ENCODE assay signal across 29 mouse cellular contexts in the genomic region with DNA sequence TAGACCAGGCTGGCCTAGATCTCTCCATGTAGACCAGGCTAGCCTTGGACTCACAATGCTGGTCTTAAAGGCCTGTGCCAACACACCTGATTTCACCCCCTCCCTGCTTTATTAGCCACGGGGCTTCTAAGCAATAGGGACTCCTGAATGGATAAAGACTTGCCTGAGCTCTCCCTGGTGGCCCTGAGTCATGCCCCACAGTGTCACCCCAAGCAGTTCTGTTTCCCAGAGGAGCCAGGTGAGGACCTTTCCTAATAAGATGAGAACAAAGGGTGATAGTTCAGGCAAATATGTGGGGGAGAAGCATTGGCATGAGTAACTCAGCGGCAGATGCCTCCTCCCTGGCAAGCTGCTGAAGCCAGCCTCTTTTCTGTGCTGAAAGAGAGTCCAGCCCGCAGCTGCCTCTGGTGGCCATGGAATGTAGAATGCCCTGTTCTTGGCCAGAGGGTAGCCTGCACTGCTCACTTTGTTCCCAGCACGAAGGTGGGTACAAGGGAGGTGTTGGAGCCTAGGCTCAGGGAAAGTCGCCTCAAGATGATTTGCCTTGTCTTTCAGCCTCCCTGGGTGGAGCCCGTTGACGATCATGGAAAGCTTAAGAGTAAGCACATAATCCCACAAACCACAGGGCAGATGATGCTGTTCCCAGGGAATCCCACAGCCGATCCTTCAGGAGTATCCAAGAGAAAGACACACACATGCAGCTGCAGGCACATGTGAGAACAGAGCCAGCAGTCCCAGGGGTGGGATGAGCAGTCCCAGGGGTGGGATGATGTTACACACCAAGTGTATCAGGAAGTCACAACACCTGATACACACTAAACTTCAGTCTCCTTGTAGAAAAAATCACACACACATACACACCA. TPM values are rescaled to one million over a fixed set of nuclear protein-coding genes. Genes with fewer than 3 reads are reported as not detected.
A peak's percentile ranks its signal among the peaks of the same experiment; 100 is the strongest.
DNase-seq lines count a peak whose midpoint lies in the region; ATAC-seq and TF ChIP-seq lines count a peak whose summit lies in the region.
"Had no signal": no experiment of that assay in that cellular context is flagged by ENCODE, and none has a peak within 500 bp of the region (broad histone marks: within the 10 kb centered on the region; RNA-seq: fewer than 3 reads in every experiment).

No protein-coding gene starts in this region.

- no peak for TF ChIP-seq POLR2A in thymus, adult 2 months (IDR thresholded peaks at IDR 0.05; ENCODE audit: control insufficient read depth, extremely low read depth, insufficient read depth, low read length, poor library complexity)

- no peaks in the 10 kb centered on the region for H3K36me3 ChIP-seq in embryonic facial prominence, embryonic 15.5 days
- H3K36me3 ChIP-seq in thymus, adult 2 months (ENCODE audit: control insufficient read depth, insufficient read depth, low read length), result no peaks in the 10 kb centered on the region
- H3K36me3 ChIP-seq: forebrain, embryonic 12.5 days; kidney, embryonic 15.5 days; limb, embryonic 15.5 days; midbrain, embryonic 12.5 days had no signal

- H3K9me3 ChIP-seq in embryonic facial prominence, embryonic 15.5 days (replicated peaks), result no peaks in the 10 kb centered on the region
- H3K9me3 ChIP-seq: forebrain, embryonic 12.5 days; kidney, embryonic 15.5 days; limb, embryonic 15.5 days; midbrain, embryonic 12.5 days had no signal

- no peak overlapping the region for H3K4me2 ChIP-seq in embryonic facial prominence, embryonic 15.5 days (replicated peaks)
- H3K4me2 ChIP-seq: forebrain, embryonic 12.5 days; heart, embryonic 11.5 days; kidney, embryonic 15.5 days; limb, embryonic 15.5 days; lung, embryonic 14.5 days; midbrain, embryonic 12.5 days had no signal

- H3K4me1 ChIP-seq in embryonic facial prominence, embryonic 15.5 days, result 0 out of 2 replicates have a peak, but pooled peaks cover 4% of the 10 kb centered on the region
- no peaks in the 10 kb centered on the region for H3K4me1 ChIP-seq in thymus, adult 2 months (replicated peaks; ENCODE audit: control insufficient read depth, insufficient read depth, low read length)
- H3K4me1 ChIP-seq: forebrain, embryonic 12.5 days; kidney, embryonic 15.5 days; limb, embryonic 15.5 days; midbrain, embryonic 12.5 days had no signal

- H3K27ac ChIP-seq in embryonic facial prominence, embryonic 15.5 days (replicated peaks), result 0 out of 2 replicates have a peak overlapping the region, but pooled peaks have one; percentile 19
- no peak overlapping the region for H3K27ac ChIP-seq in thymus, adult 2 months (ENCODE audit: control insufficient read depth, insufficient read depth, low read length)
- H3K27ac ChIP-seq: forebrain, embryonic 12.5 days; kidney, embryonic 15.5 days; limb, embryonic 15.5 days; liver, embryonic 14.5 days; midbrain, embryonic 12.5 days had no signal

- TF ChIP-seq CTCF in thymus, adult 2 months (IDR thresholded peaks at IDR 0.05; ENCODE audit: borderline replicate concordance, control insufficient read depth, extremely low read depth, insufficient read depth, low read length, poor library complexity), result no peak

- no peaks in the 10 kb centered on the region for H3K27me3 ChIP-seq in embryonic facial prominence, embryonic 15.5 days
- no peaks in the 10 kb centered on the region for H3K27me3 ChIP-seq in thymus, adult 2 months (ENCODE audit: control insufficient read depth, insufficient read depth, low read length)
- H3K27me3 ChIP-seq: forebrain, embryonic 12.5 days; kidney, embryonic 15.5 days; limb, embryonic 15.5 days; midbrain, embryonic 12.5 days had no signal

- peak; percentile 69 for ATAC-seq in embryonic facial prominence, embryonic 15.5 days (ENCODE audit: insufficient number of reproducible peaks, low FRiP score, low TSS enrichment, low read depth)

- H3K4me3 ChIP-seq in embryonic facial prominence, embryonic 15.5 days (replicated peaks), result no peak overlapping the region
- no peak overlapping the region for H3K4me3 ChIP-seq in thymus, adult 2 months (ENCODE audit: control insufficient read depth, insufficient read depth, low read length)
- H3K4me3 ChIP-seq: forebrain, embryonic 12.5 days; kidney, embryonic 15.5 days; limb, embryonic 15.5 days; midbrain, embryonic 12.5 days had no signal

- H3K9ac ChIP-seq in embryonic facial prominence, embryonic 15.5 days, result no peak overlapping the region
- H3K9ac ChIP-seq: forebrain, embryonic 12.5 days; kidney, embryonic 15.5 days; limb, embryonic 15.5 days; liver, embryonic 14.5 days; lung, embryonic 14.5 days; midbrain, embryonic 12.5 days had no signal

- 59% methylated on average over 8 of the region's 8 CpGs for WGBS in embryonic facial prominence, embryonic 15.5 days
- whole genome bisulfite sequencing in thymus, adult 2 months, result 77% methylated on average over 8 of the region's 8 CpGs

- DNase-seq in cerebellum, postnatal 14 days, result peak; percentile 30 to 53
- DNase-seq in cerebellum, adult 18-20 months, result no peak
- peak; percentile 6 to 17 for DNase-seq in layer of hippocampus, adult 18-20 months (ENCODE audit: low spot score in 2 of 2)
- DNase-seq in layer of hippocampus, adult 8-10 months (ENCODE audit: low spot score in 2 of 2), result no peak
- peak; percentile 56 for DNase-seq in Muller cell, postnatal 12 days (ENCODE audit: inconsistent ontology term)
- no peak for DNase-seq in thymus, adult 2 months
- no peak for DNase-seq in left cerebral cortex, adult 11 months (ENCODE audit: low spot score)
- DNase-seq: adrenal gland, postnatal 25 days; cerebellum, adult 11-12 months; gastrocnemius, postnatal 10 days; kidney, adult 11 months; lung, embryonic 14.5 days; thymus, postnatal 25 days had no signal

RNA-seq across cellular contexts. Expression of a gene that starts 3.5 kb away (rescaled TPM):
- not detected for total RNA-seq in layer of hippocampus, adult 18-20 months (2021)
- total RNA-seq in layer of hippocampus, adult 8-10 months (2022), result not detected
- 310 and 324 TPM in 2 replicates for polyA plus RNA-seq in embryonic facial prominence, embryonic 15.5 days (2015; fragmentation: Nextera tagmentation; extraction: Ambion mirVana)
- 2.3 and 2.4 TPM in 2 replicates for polyA plus RNA-seq in thymus, adult 2 months (2012; rRNA removed)
- total RNA-seq: adrenal gland, postnatal 25 days; gastrocnemius, postnatal 10 days; granulocyte monocyte progenitor cell, adult 5-6 weeks; left cerebral cortex, postnatal 25 days; megakaryocyte, adult 5-6 weeks; monocyte, adult 5-6 weeks had no signal
- polyA plus RNA-seq: forebrain, embryonic 12.5 days; heart, embryonic 11.5 days; heart, postnatal 0 days; hindbrain, embryonic 11.5 days; large intestine, adult 2 months; lung, embryonic 14.5 days; midbrain, embryonic 12.5 days; spleen, adult 2 months had no signal

RNA-seq across cellular contexts. Expression of a gene that starts 15.1 kb away (rescaled TPM):
- under 1 TPM; 0.43 to 0.84 TPM for total RNA-seq in layer of hippocampus, adult 18-20 months (2021)
- total RNA-seq in layer of hippocampus, adult 8-10 months (2022), result under 1 TPM; 0.35 to 0.61 (median 0.53) TPM
- polyA plus RNA-seq in embryonic facial prominence, embryonic 15.5 days (2015; fragmentation: Nextera tagmentation; extraction: Ambion mirVana), result 867 and 987 TPM in 2 replicates
- 154 and 184 TPM in 2 replicates for polyA plus RNA-seq in thymus, adult 2 months (2012; rRNA removed)
- total RNA-seq: adrenal gland, postnatal 25 days; gastrocnemius, postnatal 10 days; granulocyte monocyte progenitor cell, adult 5-6 weeks; left cerebral cortex, postnatal 25 days; megakaryocyte, adult 5-6 weeks; monocyte, adult 5-6 weeks had no signal
- polyA plus RNA-seq: heart, postnatal 0 days; lung, embryonic 14.5 days; spleen, adult 2 months had no signal

RNA-seq across cellular contexts. Expression of a gene that starts 17.5 kb away (rescaled TPM):
- total RNA-seq in layer of hippocampus, adult 18-20 months (2021), result not detected
- total RNA-seq in layer of hippocampus, adult 8-10 months (2022), result not detected
- polyA plus RNA-seq in embryonic facial prominence, embryonic 15.5 days (2015; fragmentation: Nextera tagmentation; extraction: Ambion mirVana), result 8.2 and 9.1 TPM in 2 replicates
- polyA plus RNA-seq in thymus, adult 2 months (2012; rRNA removed), result 0.68 and 1.1 TPM in 2 replicates
- total RNA-seq: adrenal gland, postnatal 25 days; gastrocnemius, postnatal 10 days; granulocyte monocyte progenitor cell, adult 5-6 weeks; left cerebral cortex, postnatal 25 days; megakaryocyte, adult 5-6 weeks; monocyte, adult 5-6 weeks had no signal
- polyA plus RNA-seq: forebrain, embryonic 12.5 days; heart, embryonic 11.5 days; hindbrain, embryonic 11.5 days; kidney, embryonic 15.5 days; large intestine, adult 2 months; liver, embryonic 14.5 days; lung, embryonic 14.5 days; midbrain, embryonic 12.5 days; spleen, adult 2 months had no signal

RNA-seq across cellular contexts. Expression of a gene that starts 45.4 kb away (rescaled TPM):
- not detected for total RNA-seq in layer of hippocampus, adult 18-20 months (2021)
- not detected for total RNA-seq in layer of hippocampus, adult 8-10 months (2022)
- polyA plus RNA-seq in embryonic facial prominence, embryonic 15.5 days (2015; fragmentation: Nextera tagmentation; extraction: Ambion mirVana), result 101 and 197 TPM in 2 replicates
- 1.5 and 2.0 TPM in 2 replicates for polyA plus RNA-seq in thymus, adult 2 months (2012; rRNA removed)
- total RNA-seq: adrenal gland, postnatal 25 days; granulocyte monocyte progenitor cell, adult 5-6 weeks; left cerebral cortex, postnatal 25 days; megakaryocyte, adult 5-6 weeks; monocyte, adult 5-6 weeks; neutrophil, adult 5-6 weeks had no signal
- polyA plus RNA-seq: forebrain, embryonic 12.5 days; heart, embryonic 11.5 days; heart, postnatal 0 days; hindbrain, embryonic 11.5 days; kidney, embryonic 15.5 days; large intestine, adult 2 months; limb, embryonic 15.5 days; liver, embryonic 14.5 days; lung, embryonic 14.5 days; midbrain, embryonic 12.5 days; spleen, adult 2 months had no signal

RNA-seq across cellular contexts. Expression of a gene that starts 50.4 kb away (rescaled TPM):
- not detected for total RNA-seq in layer of hippocampus, adult 18-20 months (2021)
- total RNA-seq in layer of hippocampus, adult 8-10 months (2022), result not detected
- polyA plus RNA-seq in embryonic facial prominence, embryonic 15.5 days (2015; fragmentation: Nextera tagmentation; extraction: Ambion mirVana), result not detected in 2 replicates
- not detected in 2 replicates for polyA plus RNA-seq in thymus, adult 2 months (2012; rRNA removed)
- total RNA-seq: adrenal gland, postnatal 25 days; gastrocnemius, postnatal 10 days; granulocyte monocyte progenitor cell, adult 5-6 weeks; left cerebral cortex, postnatal 25 days; megakaryocyte, adult 5-6 weeks; monocyte, adult 5-6 weeks; neutrophil, adult 5-6 weeks had no signal
- polyA plus RNA-seq: forebrain, embryonic 12.5 days; heart, embryonic 11.5 days; heart, postnatal 0 days; hindbrain, embryonic 11.5 days; kidney, embryonic 15.5 days; large intestine, adult 2 months; limb, embryonic 15.5 days; liver, embryonic 14.5 days; lung, embryonic 14.5 days; midbrain, embryonic 12.5 days; spleen, adult 2 months had no signal

Comparison
In these comparisons a context has a peak if more than half of its experiments do, and no peak if none do; other contexts are left out.
1. DNase-seq: peak in cerebellum, postnatal 14 days (2 of 2), layer of hippocampus, adult 18-20 months (2 of 2) and Muller cell, postnatal 12 days (single experiment); none in cerebellum, adult 18-20 months (0 of 2), layer of hippocampus, adult 8-10 months (0 of 2), thymus, adult 2 months (single experiment) and left cerebral cortex, adult 11 months (single experiment).